Mouse (Mus musculus) liver, embryonic 14.5 days (tissue): ENCODE measurements at regions not wholly inside any gene's neighbourhood (a gene's known extent, or its start where the extent isn't known, plus 50 kb on each side); places are given as distances from the start of the nearest gene placed in this dataset.

Experiments used
- ATAC-seq: fragments of 200-750 bp; cut with Nextera tagmentation; 2 replicates; pipeline ENCODE4 v1.8.0; 2017; ENCODE audit warnings: moderate number of reproducible peaks, mild to moderate bottlenecking, moderate library complexity; ENCODE audit not compliant: insufficient read depth
- DNase-seq, 3 experiments: peaks; one replicate each; pipeline ENCODE4 v3.0.0-alpha.2; 2012 to 2013; ENCODE audit warnings: low read depth in 3 of 3, low spot score in 3 of 3
- H3K27ac ChIP-seq: fragments of 300-500 bp; sonication (generic); 2 replicates; pipeline ENCODE4 v1.5.1; 2014; ENCODE audit warnings: moderate library complexity, mild to moderate bottlenecking, control low read depth, inconsistent platforms
- H3K27me3 ChIP-seq: fragments of 300-500 bp; sonication (generic); 2 replicates; pipeline ENCODE4 v1.6.1; 2014; ENCODE audit warnings: mild to moderate bottlenecking, low read length, moderate library complexity; ENCODE audit not compliant: control insufficient read depth, insufficient read depth
- H3K36me3 ChIP-seq: fragments of 300-500 bp; sonication (generic); replicated peaks from 2 replicates; pipeline ENCODE4 v1.6.1; 2014; ENCODE audit warnings: low read depth; ENCODE audit not compliant: control insufficient read depth, insufficient read depth
- H3K4me1 ChIP-seq, 2 experiments: fragments of 200-500 bp in 1 of 2; fragments of 300-500 bp in 1 of 2; sonication (generic) in 1 of 2; replicated peaks; 2 replicates each; pipeline ENCODE4 v1.6.1; 2012 to 2014; ENCODE audit warnings: antibody characterized with exemption in 1 of 2, inconsistent platforms in 1 of 2, low read length in 1 of 2; ENCODE audit not compliant: control insufficient read depth in 2 of 2, insufficient read depth in 2 of 2
- H3K4me2 ChIP-seq: fragments of 300-500 bp; sonication (generic); 2 replicates; pipeline ENCODE4 v1.6.1; 2014; ENCODE audit warnings: low read depth, mild to moderate bottlenecking, control low read depth, moderate library complexity
- H3K4me3 ChIP-seq, 2 experiments: fragments of 200-500 bp in 1 of 2; fragments of 300-500 bp in 1 of 2; sonication (generic) in 1 of 2; 2 replicates each; pipeline ENCODE4 v1.5.1; 2012 to 2014; ENCODE audit warnings: low read depth in 2 of 2, low read length in 2 of 2, mild to moderate bottlenecking in 2 of 2, control low read depth in 1 of 2, inconsistent platforms in 1 of 2, moderate library complexity in 1 of 2; ENCODE audit not compliant: insufficient read depth in 1 of 2
- H3K9ac ChIP-seq: fragments of 300-500 bp; sonication (generic); replicated peaks from 2 replicates; pipeline ENCODE4 v1.6.1; 2014; ENCODE audit warnings: mild to moderate bottlenecking, control low read depth, moderate library complexity
- H3K9me3 ChIP-seq: fragments of 300-500 bp; sonication (generic); 2 replicates; pipeline ENCODE4 v1.6.1; 2016; ENCODE audit warnings: low read length, mixed read lengths; ENCODE audit not compliant: control insufficient read depth
- CTCF ChIP-seq: IDR thresholded peaks from 2 replicates; pipeline ENCODE4 v1.5.1; 2016; ENCODE audit warnings: antibody characterized with exemption, low read depth, control low read depth
- EP300 ChIP-seq: IDR thresholded peaks from 2 replicates; pipeline ENCODE4 v1.6.1; 2016; ENCODE audit warnings: antibody characterized with exemption, low read depth
- WGBS: fragments of 180-500 bp; shearing (Covaris S2); extraction: QIAGEN DNeasy Blood & Tissue Kit; methylation state at CpG from one replicate; pipeline ENCODE4 v1.1.7; 2014; ENCODE audit not compliant: insufficient replicate concordance; 5-methylcytosine and 5-hydroxymethylcytosine counted together

GRCm38 (mm10) chr4:53316796-53317452 lies 123.3 kb upstream of the Slc44a1 start:
- WGBS = 74% methylated on average over 14 of the region's 14 CpGs
- no peak overlapping the region for H3K4me3 ChIP-seq
- H3K27me3 ChIP-seq = no peaks in the 10 kb centered on the region
- DNase-seq = no peak
- H3K27ac ChIP-seq = no peak overlapping the region
- no peaks in the 10 kb centered on the region for H3K36me3 ChIP-seq
- H3K4me1 ChIP-seq = peaks cover 6 to 13% of the 10 kb centered on the region in 2 experiments
- no peak overlapping the region for H3K4me2 ChIP-seq
- no peak for ATAC-seq
- TF ChIP-seq EP300 (no peak), CTCF (no peak)
- H3K9me3 ChIP-seq = no peaks in the 10 kb centered on the region
- H3K9ac ChIP-seq = no peak overlapping the region

GRCm38 (mm10) chr4:53315876-53316762 lies 124.1 kb upstream of the Slc44a1 start:
- DNase-seq (no peak), ATAC-seq (no peak)
- no peak for TF ChIP-seq EP300
- no peak for TF ChIP-seq CTCF
- Histone ChIP-seq H3K27ac (no peak overlapping the region), H3K4me3 (no peak overlapping the region), H3K9ac (no peak overlapping the region), H3K4me1 (peaks cover 3 to 5% of the 10 kb centered on the region in 2 experiments), H3K27me3 (no peaks in the 10 kb centered on the region), H3K4me2 (no peak overlapping the region), H3K36me3 (no peaks in the 10 kb centered on the region), H3K9me3 (no peaks in the 10 kb centered on the region)
- 61% methylated on average over 13 of the region's 13 CpGs for WGBS

GRCm38 (mm10) chr4:53315121-53315875 lies 124.9 kb upstream of the Slc44a1 start:
- ATAC-seq = no peak
- H3K27me3 ChIP-seq = no peaks in the 10 kb centered on the region

GRCm38 (mm10) chr4:53314076-53314475 lies 126.1 kb upstream of the Slc44a1 start:
- no peak for DNase-seq

More at GRCm38 (mm10) chr4:53315121-53315875, 124.9 kb upstream of the Slc44a1 start:
- H3K4me1 ChIP-seq = peaks cover 0 to 2% of the 10 kb centered on the region in 2 experiments; a peak in 1 of 4 replicates
- H3K27ac ChIP-seq = no peak overlapping the region
- TF ChIP-seq CTCF (no peak), EP300 (no peak)
- no peak overlapping the region for H3K4me2 ChIP-seq
- no peak overlapping the region for H3K9ac ChIP-seq
- WGBS = 65% methylated on average over 7 of the region's 7 CpGs
- H3K36me3 ChIP-seq = no peaks in the 10 kb centered on the region
- DNase-seq = no peak
- H3K4me3 ChIP-seq = no peak overlapping the region
- no peaks in the 10 kb centered on the region for H3K9me3 ChIP-seq

GRCm38 (mm10) chr4:53307121-53307520 lies 133.1 kb upstream of the Slc44a1 start:
- ATAC-seq = no peak
- no peak overlapping the region for H3K9ac ChIP-seq
- WGBS = 52% methylated on average over 4 of the region's 4 CpGs
- H3K4me3 ChIP-seq = no peak overlapping the region
- H3K4me1 ChIP-seq = 0 out of 4 replicates have a peak, but pooled peaks cover 0 to 4% of the 10 kb centered on the region in 2 experiments
- no peak overlapping the region for H3K27ac ChIP-seq
- no peaks in the 10 kb centered on the region for H3K27me3 ChIP-seq
- no peak for DNase-seq
- no peaks in the 10 kb centered on the region for H3K9me3 ChIP-seq
- no peak for TF ChIP-seq CTCF
- no peak for TF ChIP-seq EP300
- no peaks in the 10 kb centered on the region for H3K36me3 ChIP-seq
- no peak overlapping the region for H3K4me2 ChIP-seq

More at GRCm38 (mm10) chr4:53314076-53314475, 126.1 kb upstream of the Slc44a1 start:
- Histone ChIP-seq H3K27ac (no peak overlapping the region), H3K4me1 (peaks cover 0 to 2% of the 10 kb centered on the region in 2 experiments; a peak in 1 of 4 replicates), H3K27me3 (no peaks in the 10 kb centered on the region), H3K36me3 (no peaks in the 10 kb centered on the region), H3K9ac (no peak overlapping the region), H3K4me3 (no peak overlapping the region), H3K4me2 (no peak overlapping the region), H3K9me3 (no peaks in the 10 kb centered on the region)
- TF ChIP-seq CTCF = no peak
- no peak for TF ChIP-seq EP300
- no peak for ATAC-seq
- 71% methylated on average over 8 of the region's 8 CpGs for WGBS
